Mouse (Mus musculus): ENCODE results near the gene Man2a2.

- TF ChIP-seq CTCF (IDR thresholded peaks at IDR 0.05; ENCODE audit: low read depth) (no peak), EP300 (IDR thresholded peaks at IDR 0.05; ENCODE audit: low read depth) (no peak)
Observed at GRCm38 (mm10) chr7:80334848-80335247, 36.3 kb downstream of the Man2a2 start.

Measured in liver, postnatal 0 days (tissue).